Mouse (Mus musculus) CH12.LX (cell line): ENCODE data around the gene Gm6614. TPM values are rescaled to one million over a fixed set of nuclear protein-coding genes. Genes with fewer than 3 reads are reported as not detected.

Experiments
- DNase-seq: peaks from one replicate; pipeline ENCODE4 v3.0.0-alpha.2; 2013; ENCODE audit errors: extremely low read depth
- H3K27ac ChIP-seq: 2 replicates; pipeline ENCODE4 v1.5.1; 2012; ENCODE audit warnings: low read depth, mild to moderate bottlenecking, control low read depth, moderate library complexity; ENCODE audit not compliant: insufficient read depth
- H3K27me3 ChIP-seq: replicated peaks from 2 replicates; pipeline ENCODE3; 2012; ENCODE audit warnings: inconsistent platforms
- H3K36me3 ChIP-seq, 2 experiments: replicated peaks in 1 of 2; 2 replicates each; pipeline versions ENCODE3 to v1.6.1; 2012; ENCODE audit warnings: inconsistent platforms in 1 of 2, low read length in 1 of 2, mild to moderate bottlenecking in 1 of 2, mixed read lengths in 1 of 2, moderate library complexity in 1 of 2; ENCODE audit not compliant: control insufficient read depth in 1 of 2, insufficient read depth in 1 of 2
- H3K4me1 ChIP-seq, 2 experiments: 2 replicates each; pipeline ENCODE4 v1.6.1; 2012; ENCODE audit warnings: inconsistent platforms in 1 of 2, moderate library complexity in 1 of 2; ENCODE audit not compliant: insufficient read depth in 2 of 2, control insufficient read depth in 1 of 2
- H3K4me2 ChIP-seq: 2 replicates; pipeline ENCODE4 v1.6.1; 2012; ENCODE audit warnings: low read depth, mild to moderate bottlenecking, control low read depth; ENCODE audit not compliant: poor library complexity, insufficient read depth, severe bottlenecking
- H3K4me3 ChIP-seq, 3 experiments: fragments of 150-350 bp in 1 of 3; sonication (generic) in 1 of 3; replicated peaks in 1 of 3; 2 replicates each; pipeline versions ENCODE3 to v1.5.1; 2011 to 2012; ENCODE audit warnings: low read depth in 2 of 3, low read length in 2 of 3, mild to moderate bottlenecking in 2 of 3, moderate library complexity in 2 of 3, control low read depth in 1 of 3, improper control_type of control experiment in 1 of 3, inconsistent platforms in 1 of 3, mixed read lengths in 1 of 3; ENCODE audit not compliant: poor library complexity in 1 of 3
- H3K79me2 ChIP-seq: replicated peaks from 2 replicates; pipeline ENCODE4 v1.6.1; 2012; ENCODE audit warnings: mild to moderate bottlenecking, moderate library complexity; ENCODE audit not compliant: control insufficient read depth, poor library complexity, insufficient read depth, severe bottlenecking; ENCODE audit errors: extremely low read depth
- H3K9ac ChIP-seq: 2 replicates; pipeline ENCODE4 v1.6.1; 2012; ENCODE audit warnings: low read depth, mild to moderate bottlenecking, control low read depth, moderate library complexity; ENCODE audit not compliant: insufficient read depth
- H3K9me3 ChIP-seq: replicated peaks from 2 replicates; pipeline ENCODE3; 2012; ENCODE audit warnings: low read length, inconsistent platforms, mixed read lengths
- HCFC1 ChIP-seq: IDR thresholded peaks from 2 replicates; pipeline ENCODE4 v1.6.1; 2012; ENCODE audit warnings: low read depth, mild to moderate bottlenecking, inconsistent platforms, low read length, improper control_type of control experiment
- JUN ChIP-seq: IDR thresholded peaks from 2 replicates; pipeline ENCODE4 v1.6.1; 2011; ENCODE audit warnings: low read depth, mild to moderate bottlenecking, low read length, improper control_type of control experiment, moderate library complexity; ENCODE audit not compliant: insufficient read depth
- KAT2A ChIP-seq: IDR thresholded peaks from 2 replicates; pipeline ENCODE4 v1.6.1; 2012; ENCODE audit warnings: low read length, improper control_type of control experiment, inconsistent platforms; ENCODE audit not compliant: insufficient replicate concordance
- MAX ChIP-seq: IDR thresholded peaks from 2 replicates; pipeline ENCODE4 v1.6.1; 2011; ENCODE audit warnings: low read length, improper control_type of control experiment
- MAZ ChIP-seq: IDR thresholded peaks from 2 replicates; pipeline ENCODE4 v1.6.1; 2012; ENCODE audit warnings: low read depth, mild to moderate bottlenecking, inconsistent platforms, low read length, improper control_type of control experiment, moderate library complexity
- MEF2A ChIP-seq: IDR thresholded peaks from 2 replicates; pipeline ENCODE4 v1.6.1; 2014; ENCODE audit warnings: low read depth, mild to moderate bottlenecking, inconsistent platforms, low read length, improper control_type of control experiment, borderline replicate concordance
- POLR2A ChIP-seq: IDR thresholded peaks from 2 replicates; pipeline ENCODE4 v1.6.1; 2011; ENCODE audit warnings: low read depth, mild to moderate bottlenecking, improper control_type of control experiment, low read length
- POLR2AphosphoS2 ChIP-seq: IDR thresholded peaks from 2 replicates; pipeline ENCODE4 v1.6.1; 2011; ENCODE audit warnings: low read depth, low read length, improper control_type of control experiment
- USF2 ChIP-seq: conservative IDR thresholded peaks from 2 replicates; pipeline ENCODE4 v1.6.1; 2011; ENCODE audit warnings: low read depth, low read length, improper control_type of control experiment
- ZMIZ1 ChIP-seq: IDR thresholded peaks from 2 replicates; pipeline ENCODE4 v1.6.1; 2012; ENCODE audit warnings: low read depth, mild to moderate bottlenecking, inconsistent platforms, low read length, improper control_type of control experiment
- ZNF384 ChIP-seq: IDR thresholded peaks from 2 replicates; pipeline ENCODE4 v1.6.1; 2012; ENCODE audit warnings: low read depth, low read length, improper control_type of control experiment, inconsistent platforms
- dilution Hi-C: fragments of 300-500 bp; cut with MboI; formaldehyde crosslinking; loops from 2 replicates; pipeline ENCODE4 v1.14.3; 2020; ENCODE audit warnings: low sequenced_read_pairs; ENCODE audit not compliant: extremely low pct_unique_long_range_greater_than_20kb, extremely low pct_ligation_motif_present
- in situ Hi-C: fragments of 300-500 bp; cut with MboI; formaldehyde crosslinking; loops from 3 replicates; pipeline ENCODE4 v1.14.3; 2019; ENCODE audit warnings: low sequenced_read_pairs, low pct_ligation_motif_present, low pct_unique_long_range_greater_than_20kb, mixed read lengths
- polyA plus RNA-seq: library from polyadenylated mRNA; unstranded; fragments of >175 nt; gene quantifications from 2 replicates; pipeline ENCODE4 v1.2.1, GENCODE M21; 2012; ENCODE audit warnings: low read depth; ENCODE audit not compliant: insufficient read length
- total RNA-seq, 2 experiments: library from RNA; depleted of rRNA; stranded (reverse); fragments of 300-350 nt in 1 of 2; fragments of >200 nt in 1 of 2; gene quantifications; 2 replicates each; pipeline ENCODE4 v1.2.3; 2012 to 2014

Gm6614 gene
- total and polyA plus RNA-seq, 3 experiments: not detected

DNA sequence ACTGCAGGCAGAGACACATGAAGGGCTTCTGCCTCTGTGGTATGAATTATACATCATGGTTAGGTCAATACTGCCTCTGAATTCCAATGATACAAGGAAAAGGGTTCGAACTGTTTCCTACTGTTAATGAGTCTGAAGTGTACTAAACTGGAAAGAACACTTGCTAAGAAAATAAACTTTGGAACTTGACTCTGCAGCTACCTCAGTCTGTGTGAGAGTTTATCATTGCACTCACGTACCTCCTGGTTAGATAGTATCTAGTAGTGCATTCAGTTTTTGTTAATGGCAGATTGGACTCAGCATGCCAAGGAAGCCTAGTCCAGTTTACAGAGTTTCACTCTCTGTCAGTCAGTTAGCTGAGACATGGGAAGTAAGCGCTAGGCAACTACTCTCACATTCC is 26.6 kb downstream of the Gm6614 start:
- dilution Hi-C loops: no loop called here
- Histone ChIP-seq H3K9me3 (peaks cover 41% of the 10 kb centered on the region), H3K27ac (no peak overlapping the region), H3K4me1 (no peaks in the 10 kb centered on the region), H3K9ac (no peak overlapping the region), H3K4me2 (no peak overlapping the region)
- no peak for TF ChIP-seq JUN
- no peak for TF ChIP-seq POLR2AphosphoS2
- TF ChIP-seq MEF2A: no peak
- TF ChIP-seq, all 38 proteins: peak for 0
- no peaks in the 10 kb centered on the region for H3K36me3 ChIP-seq
- no peak overlapping the region for H3K4me3 ChIP-seq
- DNase-seq: no peak
- in situ Hi-C loops: no loop called here
- H3K79me2 ChIP-seq: no peaks in the 10 kb centered on the region
- H3K27me3 ChIP-seq: no peaks in the 10 kb centered on the region

DNA sequence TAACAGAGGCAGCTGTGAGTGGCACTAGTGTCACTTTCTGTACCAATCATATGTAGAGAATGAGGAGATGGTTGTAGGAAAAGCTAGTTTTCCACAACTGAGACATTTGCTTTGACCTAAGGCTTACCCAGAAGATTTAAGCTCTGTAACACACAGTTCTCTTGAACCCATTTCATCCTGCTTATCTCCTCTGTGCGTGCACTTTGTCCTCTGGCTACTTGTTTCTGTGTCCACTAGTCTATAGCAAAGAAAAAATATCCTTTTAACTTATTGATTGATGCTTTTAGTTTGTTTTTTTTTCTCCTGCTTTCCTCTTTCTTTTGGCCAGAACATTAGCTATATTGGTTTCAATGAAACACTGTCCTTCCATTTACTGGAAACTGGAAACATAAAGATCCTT is 48.8 kb downstream of the Gm6614 start:
- H3K27ac ChIP-seq: no peak overlapping the region
- no peak for DNase-seq
- dilution Hi-C loops (no loop called here), in situ Hi-C loops (no loop called here)
- no peak overlapping the region for H3K4me3 ChIP-seq
- peaks cover 16% of the 10 kb centered on the region for H3K9me3 ChIP-seq
- H3K27me3 ChIP-seq: no peaks in the 10 kb centered on the region
- no peak overlapping the region for H3K9ac ChIP-seq
- H3K36me3 ChIP-seq: no peaks in the 10 kb centered on the region
- no peaks in the 10 kb centered on the region for H3K4me1 ChIP-seq
- H3K79me2 ChIP-seq: no peaks in the 10 kb centered on the region
- no peak overlapping the region for H3K4me2 ChIP-seq
- no peak for TF ChIP-seq HCFC1
- no peak for TF ChIP-seq MAX
- no peak for TF ChIP-seq ZMIZ1
- no peak for TF ChIP-seq POLR2A
- TF ChIP-seq USF2: no peak

DNA sequence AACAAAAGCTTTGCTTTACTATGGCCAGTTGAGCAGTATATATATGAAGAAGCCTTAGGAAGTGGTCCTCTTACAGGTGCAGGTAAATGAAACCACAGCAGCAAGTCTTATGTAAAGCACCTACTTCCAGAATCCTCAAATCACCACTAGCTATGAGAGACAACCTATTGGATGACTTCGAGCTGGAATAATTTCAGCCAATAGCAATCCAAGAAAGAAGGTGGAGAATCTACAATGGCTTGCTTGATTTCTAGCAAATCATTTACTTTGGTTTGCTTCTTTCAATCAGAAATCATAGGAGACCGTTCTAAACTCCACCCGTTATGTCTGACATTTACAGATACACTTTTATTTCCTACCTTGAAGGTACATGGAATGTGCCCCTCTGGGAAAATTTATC is 49.4 kb downstream of the Gm6614 start:
- TF ChIP-seq KAT2A: no peak
- no peak for TF ChIP-seq MAZ
- TF ChIP-seq ZNF384: no peak
- Histone ChIP-seq H3K4me1 (no peaks in the 10 kb centered on the region), H3K79me2 (no peaks in the 10 kb centered on the region), H3K36me3 (no peaks in the 10 kb centered on the region), H3K27me3 (no peaks in the 10 kb centered on the region), H3K9ac (no peak overlapping the region), H3K4me3 (no peak overlapping the region), H3K4me2 (no peak overlapping the region), H3K27ac (no peak overlapping the region), H3K9me3 (peaks cover 16% of the 10 kb centered on the region)
- DNase-seq: no peak
- in situ Hi-C loops: no loop called here
- dilution Hi-C loops: no loop called here
